Mouse (Mus musculus) B cell, adult 62 days (primary cell): ENCODE data around the gene Hand2. TPM values are rescaled to one million over a fixed set of nuclear protein-coding genes. Genes with fewer than 3 reads are reported as not detected.

Experiments used
- total RNA-seq: library from RNA; stranded (reverse); gene quantifications from 4 replicates; pipeline ENCODE4 v1.2.4, GENCODE M21; 2023

Gene Hand2
- total RNA-seq: not detected in 4 replicates

DNA sequence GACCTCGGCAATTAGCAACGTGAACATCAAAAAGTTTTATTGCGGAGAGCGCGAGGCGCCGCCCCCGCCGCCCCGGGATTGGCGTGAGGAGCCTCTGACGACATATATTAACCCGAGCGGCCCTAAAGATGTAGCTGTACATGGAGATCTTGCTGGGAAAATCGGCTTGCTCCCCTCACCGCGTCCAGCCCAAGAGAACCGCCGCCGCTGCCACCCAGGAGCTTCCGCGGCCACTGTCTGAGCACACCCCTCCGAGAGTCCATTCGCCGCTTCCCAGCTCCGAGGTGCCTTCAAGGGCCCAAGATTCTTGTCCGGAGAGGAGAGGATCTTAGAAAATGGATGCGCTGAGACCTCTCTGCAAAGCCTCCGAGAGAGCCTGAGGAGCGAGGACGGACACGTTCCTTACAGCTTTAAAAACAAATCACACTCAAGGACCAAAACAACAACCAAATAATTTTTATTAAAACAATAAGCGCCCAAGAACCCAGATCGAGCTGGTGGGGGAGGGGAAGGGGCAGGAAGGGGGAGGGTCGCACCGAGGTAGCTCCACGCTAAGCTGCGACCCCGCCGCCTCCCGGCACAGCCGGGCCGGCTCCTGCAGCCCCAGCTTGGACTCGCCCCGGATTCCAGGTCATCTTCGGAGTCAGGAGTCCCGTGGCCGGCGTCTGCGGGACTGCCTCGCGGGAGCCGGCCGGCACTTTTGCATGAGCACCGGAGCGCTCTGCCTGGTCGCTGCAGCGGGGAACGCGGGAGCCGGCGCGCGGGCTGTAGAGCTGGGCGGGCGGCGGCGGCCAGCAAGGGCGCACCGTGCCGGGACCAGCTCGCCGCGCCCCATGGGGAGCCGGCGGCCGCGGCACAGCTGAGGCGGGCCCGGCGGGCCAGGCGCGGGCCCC, at the start of gene Hand2:
Gene Hand2, plus strand, starts transcription at position 133 of the 893 bp plus-strand sequence.

Other genes starting within 250 kb of the Hand2 start
- gene Scrg1, start 134.9 kb downstream of the Hand2 start, total RNA-seq: not detected in 4 replicates
- 11.7 to 13.3 TPM (median 12.8 TPM) in 4 replicates for gene Sap30, start 166.9 kb downstream of the Hand2 start, total RNA-seq
- gene Hmgb2, start 190.9 kb downstream of the Hand2 start, total RNA-seq: 176 to 210 TPM (median 188 TPM) in 4 replicates